Mouse (Mus musculus) hematopoietic stem cell, adult 5-6 weeks (primary cell): ENCODE data around the gene Gm17349. TPM values are rescaled to one million over a fixed set of nuclear protein-coding genes. Genes with fewer than 3 reads are reported as not detected.

Experiments
- ATAC-seq, 2 experiments: fragments of 125-278 bp in 1 of 2; replicated peaks in 1 of 2; 2 replicates each; pipeline ENCODE4 v1.8.0; 2016 to 2017; ENCODE audit warnings: inconsistent platforms in 2 of 2, mild to moderate bottlenecking in 2 of 2, moderate number of reproducible peaks in 2 of 2, low read depth in 1 of 2, moderate TSS enrichment in 1 of 2; ENCODE audit not compliant: low FRiP score in 2 of 2, poor library complexity in 2 of 2, severe bottlenecking in 2 of 2, insufficient read depth in 1 of 2, low TSS enrichment in 1 of 2
- total RNA-seq: library from RNA; stranded (forward); fragments of 172-1452, 232-1000 nt; gene quantifications from 2 replicates; pipeline ENCODE4 v1.2.3, GENCODE M21; 2017

Gene Gm17349
- total RNA-seq, 1 experiment from 2014 or later = not detected

DNA sequence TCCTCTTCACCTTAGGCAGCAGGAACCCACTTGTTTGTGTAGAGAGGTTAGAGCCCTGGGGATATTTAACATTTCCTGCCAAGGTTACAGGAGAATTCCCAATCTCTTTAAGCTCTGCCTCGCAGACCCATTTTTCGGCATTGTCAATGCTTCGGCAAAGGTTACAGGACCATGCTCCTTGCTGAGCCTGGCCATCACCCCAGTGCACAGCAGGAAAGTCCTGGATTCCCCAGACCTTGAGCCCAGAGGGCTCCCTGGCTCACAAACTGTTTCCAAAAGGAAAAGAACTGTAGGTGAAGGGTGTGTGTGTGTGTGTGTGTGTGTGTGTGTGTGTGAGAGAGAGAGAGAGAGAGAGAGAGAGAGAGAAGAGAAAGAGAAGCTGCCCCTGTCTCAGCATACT, 30.4 kb downstream of the Gm17349 start:
- no peak for ATAC-seq

DNA sequence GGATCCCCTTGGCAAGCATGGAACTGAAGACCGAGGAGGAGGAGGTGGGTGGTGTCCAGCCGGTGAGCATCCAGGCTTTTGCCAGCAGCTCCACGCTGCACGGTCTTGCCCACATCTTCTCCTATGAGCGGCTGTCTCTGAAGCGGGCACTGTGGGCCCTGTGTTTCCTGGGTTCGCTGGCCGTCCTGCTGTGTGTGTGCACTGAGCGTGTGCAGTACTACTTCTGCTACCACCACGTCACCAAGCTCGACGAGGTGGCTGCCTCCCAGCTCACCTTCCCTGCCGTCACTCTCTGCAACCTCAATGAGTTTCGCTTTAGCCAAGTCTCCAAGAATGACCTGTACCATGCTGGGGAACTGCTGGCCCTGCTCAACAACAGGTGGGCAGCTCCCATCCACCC, 33.5 kb downstream of the Gm17349 start:
- peak in 1 of 2 experiments; percentile 19; a peak in 1 of 4 replicates for ATAC-seq

DNA sequence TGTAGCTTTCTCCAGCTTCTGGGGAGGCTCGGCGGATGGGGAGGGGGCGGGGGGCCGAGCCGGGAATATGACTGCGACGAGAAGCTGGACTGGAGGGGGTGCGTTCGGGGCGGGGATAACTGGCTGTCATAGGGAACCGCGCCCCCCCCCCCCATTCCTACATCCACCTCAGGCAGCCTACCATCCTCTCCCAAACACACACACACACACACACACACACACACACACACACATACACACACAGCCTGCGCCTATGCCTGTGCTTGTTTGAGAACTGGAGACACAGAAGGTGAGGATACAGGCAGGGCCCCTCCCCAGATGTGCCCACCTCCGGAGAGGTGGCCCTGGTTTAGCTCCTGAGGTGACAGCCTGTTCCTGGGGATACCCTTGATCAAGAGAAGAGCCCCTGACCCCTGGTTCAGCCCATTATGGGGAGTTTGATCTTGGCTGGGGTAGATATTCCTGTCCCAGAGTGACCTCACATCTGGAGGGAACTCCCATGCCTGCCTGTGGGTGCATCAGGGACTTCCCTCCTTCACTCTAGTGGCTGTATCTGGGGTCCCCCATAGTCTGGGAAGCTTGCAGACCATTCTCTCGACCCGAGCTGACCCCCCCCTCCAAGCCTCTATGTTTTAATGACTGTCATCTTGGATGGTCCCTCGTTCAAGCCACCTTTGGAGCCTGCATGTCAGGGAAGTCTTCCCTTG, 34.2 kb downstream of the Gm17349 start:
- no peak for ATAC-seq

DNA sequence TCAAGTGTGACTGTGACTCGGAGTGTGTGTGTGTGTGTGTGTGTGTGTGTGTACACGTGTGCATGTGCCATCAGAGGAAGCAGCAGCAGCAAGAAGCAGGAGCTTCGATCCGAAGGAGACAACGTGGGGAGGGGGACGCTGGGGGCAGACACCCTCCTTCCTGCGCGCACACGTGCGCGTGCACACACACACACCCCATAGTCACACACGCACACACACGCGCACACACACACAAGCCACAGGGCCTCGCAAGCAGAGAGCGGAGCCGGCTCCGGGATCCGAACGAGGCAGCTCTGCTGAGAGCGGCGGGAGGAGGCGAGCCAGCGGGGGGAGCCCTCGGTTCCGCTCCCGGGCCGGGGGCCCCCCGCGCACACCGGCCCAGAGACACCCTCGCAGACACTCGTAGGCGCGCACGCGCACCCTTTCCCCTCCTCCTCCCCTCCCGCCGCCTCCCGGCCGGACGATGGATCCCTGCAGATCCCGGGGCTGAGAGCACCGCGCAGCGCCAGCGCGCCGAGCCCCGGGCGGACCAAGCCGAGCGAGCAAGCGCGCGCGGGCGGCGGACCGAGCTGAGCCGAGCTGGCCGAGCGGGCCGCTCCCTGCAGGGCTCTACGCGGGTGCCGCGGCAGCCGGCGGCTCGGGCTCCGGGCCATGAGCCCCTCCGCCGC, 35.0 kb downstream of the Gm17349 start, which contains the start of gene Asic1:
Asic1 (plus strand) TSS at position 215 of the 668 bp plus-strand sequence.
- no peak for ATAC-seq

DNA sequence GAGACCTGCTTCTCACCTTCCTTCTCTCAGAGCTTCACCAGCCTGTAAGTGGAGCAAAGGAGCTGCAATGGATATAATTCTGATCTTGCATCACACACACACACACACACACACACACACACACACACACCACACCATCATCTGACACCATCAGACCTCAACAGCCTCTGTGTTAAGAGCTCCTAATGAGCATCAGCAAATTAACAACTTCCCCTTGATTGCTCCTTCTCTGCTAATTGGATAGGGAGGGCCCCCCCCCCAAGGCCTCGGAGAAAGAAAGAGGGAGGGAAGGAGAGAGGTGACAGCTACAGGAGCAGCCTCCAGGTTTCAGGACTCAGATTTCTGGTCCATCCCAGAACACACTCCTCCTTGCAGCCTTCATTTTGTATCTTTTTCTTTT, 35.9 kb downstream of the Gm17349 start:
- ATAC-seq = no peak

DNA sequence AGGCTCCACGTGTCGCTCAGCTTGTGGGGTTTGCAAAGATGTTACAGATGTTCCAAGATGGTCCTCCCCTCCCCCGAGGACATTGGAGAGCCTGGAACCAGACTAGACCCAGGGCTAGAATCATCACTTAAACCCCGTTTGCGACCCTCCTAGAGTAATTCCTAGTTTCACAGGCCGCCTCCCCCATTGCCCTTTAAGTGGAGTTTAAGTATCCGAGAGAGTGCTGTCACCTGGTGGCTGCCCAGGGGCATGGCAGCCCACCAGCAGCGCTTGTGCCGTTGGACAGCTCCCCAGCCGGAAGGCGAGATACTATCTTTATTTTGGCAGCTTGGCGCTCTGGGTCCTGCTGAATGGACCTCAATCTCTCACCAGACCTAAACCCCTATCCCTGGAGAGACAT, 36.4 kb downstream of the Gm17349 start:
- peak; percentile 58 to 63; a peak in 3 of 4 replicates for ATAC-seq

DNA sequence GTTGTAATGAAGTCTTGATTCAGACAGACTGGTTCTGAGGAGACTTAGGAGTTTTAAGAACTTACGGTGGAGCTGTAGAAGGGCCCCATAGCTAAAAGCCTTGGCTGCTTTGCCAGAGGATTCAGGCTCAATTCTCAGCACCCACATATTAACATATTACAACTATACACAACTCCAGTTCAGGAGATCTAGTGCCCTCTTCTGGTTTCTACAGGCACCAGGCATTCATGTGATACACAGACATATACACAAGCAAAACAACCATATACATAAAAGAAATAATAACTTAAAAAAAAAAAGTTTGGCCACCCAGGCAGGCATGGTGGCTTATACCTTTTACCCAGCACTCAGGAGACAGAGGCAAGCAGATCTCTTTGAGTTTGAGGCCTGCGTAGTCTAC, 37.7 kb downstream of the Gm17349 start:
- no peak for ATAC-seq

DNA sequence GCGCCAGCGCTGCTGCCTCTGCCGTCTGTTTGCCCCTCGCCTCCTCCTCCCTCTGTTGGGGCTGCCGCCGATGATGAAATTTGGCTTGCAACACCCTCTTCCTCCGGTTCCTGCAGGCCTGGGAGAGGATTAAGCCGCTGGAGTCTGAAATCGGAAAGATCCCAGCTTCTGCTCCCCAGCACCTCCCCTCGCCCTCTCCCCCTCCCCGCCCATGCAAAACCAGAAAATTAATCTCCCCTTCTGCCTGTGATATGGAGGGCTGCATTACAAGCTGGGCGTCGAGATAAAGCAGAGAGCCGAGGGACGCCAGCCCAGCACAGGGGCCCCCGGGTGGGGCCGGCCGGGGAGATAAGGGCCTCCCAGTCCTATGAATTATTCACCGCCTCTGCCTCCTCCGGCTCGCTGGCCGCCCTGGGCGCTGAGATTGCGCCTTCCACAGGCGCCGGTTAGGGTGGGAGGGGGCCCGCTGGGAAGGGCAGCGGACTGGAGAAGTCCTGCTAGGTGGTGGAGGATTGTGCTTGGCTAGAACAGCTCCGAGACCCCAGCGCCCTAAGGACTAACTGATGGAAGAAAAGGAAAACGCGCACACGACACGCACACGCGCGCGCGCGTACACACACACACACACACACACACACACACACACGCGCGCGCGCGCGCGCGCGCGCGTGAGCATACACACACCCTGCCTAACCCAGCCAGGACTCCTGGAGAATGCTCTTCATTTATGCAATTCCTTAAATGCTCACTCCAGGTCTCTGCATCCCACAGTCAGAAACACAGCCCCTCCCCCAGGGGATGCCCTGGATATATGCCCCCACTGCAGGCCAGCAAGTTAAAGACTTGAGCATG, 40.5 kb downstream of the Gm17349 start:
- ATAC-seq = peak; percentile 72 to 83

DNA sequence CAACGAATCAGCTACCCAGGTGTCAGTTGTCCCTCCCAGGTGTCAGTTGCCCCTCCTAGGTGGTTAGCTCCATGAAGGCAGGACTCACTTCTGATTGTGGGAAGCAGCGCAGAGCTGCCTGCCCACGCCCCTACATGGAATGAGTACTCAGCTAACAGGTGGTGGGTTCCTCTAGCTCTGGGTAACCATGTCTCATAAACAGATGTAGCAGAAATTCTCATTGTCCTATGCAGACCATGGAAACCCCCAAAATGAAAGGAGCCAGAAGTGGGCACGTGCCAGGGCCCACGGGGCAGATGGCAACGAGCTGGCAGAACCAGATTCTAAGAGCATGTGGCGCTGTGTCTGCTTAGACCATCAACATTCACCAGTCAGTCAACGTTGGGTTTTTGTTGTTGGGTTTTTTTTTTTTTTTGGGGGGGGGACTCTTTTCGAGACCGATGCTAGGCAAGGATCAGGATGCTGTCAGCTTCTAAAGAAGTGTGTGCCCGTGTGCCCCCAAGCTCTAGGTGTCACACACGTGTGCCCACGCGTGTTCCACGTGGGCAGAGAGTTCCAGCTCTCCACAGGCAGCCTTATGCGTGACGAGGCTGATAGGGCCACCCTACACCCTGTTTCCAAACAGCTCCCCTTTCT, 41.2 kb downstream of the Gm17349 start:
- ATAC-seq = no peak

DNA sequence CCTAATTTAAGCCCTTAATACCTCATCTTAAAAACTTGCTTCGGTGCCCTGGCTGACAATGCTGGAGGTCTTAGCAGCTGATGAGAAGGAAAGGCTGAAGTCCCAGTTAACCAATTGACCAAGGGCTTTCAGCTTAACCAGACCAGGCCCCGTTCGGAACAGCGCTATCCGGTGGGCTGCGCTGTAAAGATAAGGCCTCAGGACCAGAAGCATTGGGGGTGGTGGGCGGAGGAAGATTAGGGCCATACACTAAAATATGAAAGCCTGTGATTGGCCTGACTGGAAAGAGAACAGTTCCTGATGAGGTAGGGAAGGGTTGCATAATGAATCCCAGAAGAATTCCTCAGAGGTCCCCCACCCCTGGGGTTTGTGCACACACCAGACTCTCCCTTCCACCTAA, 42.9 kb downstream of the Gm17349 start:
- no peak for ATAC-seq

DNA sequence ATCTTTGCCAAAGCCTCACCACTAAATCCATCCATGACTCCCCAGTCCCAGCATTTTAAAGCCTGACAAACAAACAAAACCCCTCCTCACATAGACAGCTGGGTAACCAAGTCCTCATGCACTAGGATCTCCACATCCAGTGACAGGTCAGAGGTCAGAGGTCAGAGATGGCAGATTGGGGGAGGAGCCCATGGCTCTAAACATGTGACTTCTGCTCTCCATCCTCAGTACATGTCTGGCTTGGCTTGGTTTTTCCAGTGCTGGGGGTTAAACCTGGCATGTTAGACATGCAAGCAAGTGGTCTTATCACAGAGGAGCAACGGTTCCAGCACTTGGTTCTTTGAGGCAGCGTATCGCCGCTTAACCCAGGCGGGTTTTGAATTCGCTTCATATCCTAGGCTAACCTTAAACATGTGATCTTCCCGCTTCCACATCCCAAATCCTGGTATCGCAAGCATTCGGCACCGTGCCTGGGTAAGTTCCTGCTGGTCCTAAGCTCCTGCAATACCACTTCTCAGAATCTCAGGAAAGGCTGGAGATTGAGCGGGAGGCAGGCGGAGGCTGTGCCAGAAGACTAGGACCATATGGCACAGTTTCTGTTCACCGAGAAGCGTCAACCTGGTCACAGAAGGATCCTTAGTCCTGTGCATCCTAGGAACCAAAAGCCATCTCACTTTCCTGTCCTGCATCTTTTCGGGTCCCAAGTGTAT, 44.0 kb downstream of the Gm17349 start:
- no peak for ATAC-seq

DNA sequence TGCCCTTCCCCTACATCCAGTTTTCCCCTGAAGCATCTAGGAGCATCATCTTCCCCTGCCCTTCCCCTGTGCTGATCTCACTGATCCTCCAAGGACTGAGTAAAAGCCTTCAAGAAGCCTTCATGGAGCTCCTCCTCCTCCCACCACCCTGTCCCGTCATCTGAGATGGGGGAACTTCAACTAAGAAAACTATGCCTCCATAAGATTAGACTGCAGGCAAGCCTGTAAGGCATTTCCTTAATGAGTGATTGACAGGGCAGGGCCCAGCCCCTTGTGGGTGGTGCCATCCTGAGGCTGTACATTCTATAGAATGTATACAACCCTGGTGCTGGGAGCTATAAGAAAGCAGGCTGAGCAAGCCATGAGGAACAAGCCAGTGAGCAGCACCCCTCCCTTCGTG, 46.9 kb downstream of the Gm17349 start:
- ATAC-seq = no peak

DNA sequence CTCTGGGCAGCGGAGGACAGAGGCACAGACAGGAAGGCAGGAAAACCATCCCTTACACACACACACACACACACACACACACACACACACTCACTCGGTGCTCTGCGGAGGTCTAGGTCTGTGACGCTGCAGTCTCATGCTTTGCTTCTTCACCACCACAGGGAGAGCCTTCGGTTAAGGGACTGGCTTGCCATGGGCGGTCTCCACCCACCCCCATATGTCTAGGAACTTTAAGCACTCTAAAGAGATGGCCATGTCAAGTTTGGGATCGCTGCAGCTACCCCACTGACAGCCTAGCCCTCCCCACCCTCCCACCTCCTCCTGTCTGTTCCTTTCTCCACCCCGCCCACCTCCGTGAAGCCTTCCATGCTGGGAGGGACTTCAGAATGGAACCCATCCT, 49.3 kb downstream of the Gm17349 start:
- ATAC-seq = no peak

DNA sequence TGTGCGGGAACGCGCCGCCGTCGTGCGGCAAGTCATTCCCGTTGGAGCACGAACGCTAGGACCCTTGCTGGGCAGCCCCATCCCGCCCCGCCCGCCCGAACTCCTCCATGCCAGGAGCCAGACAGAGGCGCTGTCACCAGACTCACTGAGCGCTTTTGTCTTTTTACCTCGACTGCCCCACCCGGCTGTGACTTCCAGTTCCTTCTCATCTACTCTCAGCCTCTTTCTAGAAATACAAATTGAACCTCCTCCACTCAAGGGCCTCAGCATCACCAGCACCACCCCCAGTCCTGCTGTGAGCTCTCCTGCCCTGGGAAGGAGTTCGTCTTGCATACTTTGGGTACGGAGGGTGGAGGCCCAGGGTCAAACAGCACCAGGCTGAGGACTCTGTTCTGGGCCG, 51.4 kb downstream of the Gm17349 start:
- ATAC-seq = no peak

DNA sequence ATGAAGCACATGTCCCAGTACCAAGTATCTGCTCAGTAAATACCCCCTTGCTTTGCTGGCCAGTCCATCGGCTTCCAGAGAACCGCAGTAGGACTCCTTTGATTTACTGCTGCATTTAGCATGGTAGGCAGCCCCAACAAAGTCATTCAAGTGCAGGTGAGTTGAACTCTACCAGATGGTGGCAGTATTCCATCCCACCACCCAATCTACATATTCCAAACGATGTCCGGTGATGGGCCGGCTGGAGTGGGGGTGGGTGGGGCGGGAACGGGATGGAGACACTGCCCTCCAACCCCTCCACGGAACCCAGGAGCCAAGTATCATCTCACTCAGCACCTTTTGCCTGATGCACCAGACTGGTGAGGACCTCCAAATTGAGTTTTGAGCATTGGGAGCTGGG, 52.0 kb downstream of the Gm17349 start:
- no peak for ATAC-seq
